Mouse (Mus musculus) MEL (cell line): ENCODE measurements around the gene Macrod2. TPM values are rescaled to one million over a fixed set of nuclear protein-coding genes. Genes with fewer than 3 reads are reported as not detected.

Experiments
- DNase-seq: peaks from one replicate; pipeline ENCODE4 v3.0.0; 2011; ENCODE audit warnings: low read depth, low spot score
- H3K27ac ChIP-seq: 2 replicates; pipeline ENCODE4 v1.5.1; 2012; ENCODE audit warnings: low read depth, mild to moderate bottlenecking, control low read depth, low read length, moderate library complexity; ENCODE audit not compliant: control insufficient read depth
- H3K27me3 ChIP-seq, 2 experiments: fragments of 150-350 bp in 1 of 2; sonication (generic) in 1 of 2; 2 replicates each; pipeline ENCODE4 v1.6.1; 2012; ENCODE audit warnings: low read length in 2 of 2, mild to moderate bottlenecking in 2 of 2, improper control_type of control experiment in 1 of 2, moderate library complexity in 1 of 2; ENCODE audit not compliant: insufficient read depth in 2 of 2, control insufficient read depth in 1 of 2
- H3K36me3 ChIP-seq, 2 experiments: 2 replicates each; pipeline ENCODE4 v1.6.1; 2012 to 2014; ENCODE audit warnings: low read length in 2 of 2, improper control_type of control experiment in 1 of 2, inconsistent platforms in 1 of 2, mild to moderate bottlenecking in 1 of 2; ENCODE audit not compliant: insufficient read depth in 2 of 2, control insufficient read depth in 1 of 2
- H3K4me1 ChIP-seq, 2 experiments: fragments of 150-350 bp in 1 of 2; sonication (generic) in 1 of 2; 2 replicates each; pipeline ENCODE4 v1.6.1; 2012; ENCODE audit warnings: low read length in 2 of 2, improper control_type of control experiment in 1 of 2, mild to moderate bottlenecking in 1 of 2; ENCODE audit not compliant: insufficient read depth in 2 of 2, control insufficient read depth in 1 of 2
- H3K4me3 ChIP-seq, 2 experiments: fragments of 150-350 bp in 1 of 2; sonication (generic) in 1 of 2; 2 replicates each; pipeline ENCODE4 v1.5.1; 2012; ENCODE audit warnings: low read depth in 2 of 2, low read length in 2 of 2, mild to moderate bottlenecking in 2 of 2, moderate library complexity in 2 of 2, control low read depth in 1 of 2, improper control_type of control experiment in 1 of 2; ENCODE audit not compliant: control insufficient read depth in 1 of 2, insufficient read depth in 1 of 2
- H3K79me2 ChIP-seq: 2 replicates; pipeline ENCODE4 v1.6.1; 2012; ENCODE audit warnings: mild to moderate bottlenecking, low read length, moderate library complexity; ENCODE audit not compliant: control insufficient read depth, poor library complexity, insufficient read depth
- H3K9ac ChIP-seq: 2 replicates; pipeline ENCODE4 v1.6.1; 2012; ENCODE audit warnings: low read depth, mild to moderate bottlenecking, control low read depth, low read length, moderate library complexity; ENCODE audit not compliant: control insufficient read depth, poor library complexity, severe bottlenecking
- H3K9me3 ChIP-seq: fragments of 150-350 bp; sonication (generic); replicated peaks from 2 replicates; pipeline ENCODE4 v1.6.1; 2012; ENCODE audit warnings: mild to moderate bottlenecking, low read length, improper control_type of control experiment, moderate library complexity; ENCODE audit not compliant: insufficient read depth
- BHLHE40 ChIP-seq: IDR thresholded peaks from 2 replicates; pipeline ENCODE4 v1.6.1; 2012; ENCODE audit warnings: low read depth, mild to moderate bottlenecking, inconsistent platforms, low read length, improper control_type of control experiment, borderline replicate concordance
- CHD2 ChIP-seq: IDR thresholded peaks from 2 replicates; pipeline ENCODE4 v1.6.1; 2011; ENCODE audit warnings: low read length, improper control_type of control experiment
- CTCF ChIP-seq, 3 experiments: IDR thresholded peaks in 2 of 3; conservative IDR thresholded peaks in 1 of 3; 2 replicates each; pipeline ENCODE4 v1.5.1; 2011 to 2012; ENCODE audit warnings: low read length in 3 of 3, low read depth in 2 of 3, mild to moderate bottlenecking in 2 of 3, improper control_type of control experiment in 1 of 3, inconsistent platforms in 1 of 3, mixed read lengths in 1 of 3, moderate library complexity in 1 of 3; ENCODE audit not compliant: control insufficient read depth in 1 of 3, insufficient read depth in 1 of 3, poor library complexity in 1 of 3, severe bottlenecking in 1 of 3
- EP300 ChIP-seq, 2 experiments: IDR thresholded peaks; 2 replicates each; pipeline ENCODE4 v1.6.1; 2011; ENCODE audit warnings: improper control_type of control experiment in 2 of 2, low read length in 2 of 2, low read depth in 1 of 2, mild to moderate bottlenecking in 1 of 2
- ETS1 ChIP-seq: IDR thresholded peaks from 2 replicates; pipeline ENCODE4 v1.6.1; 2012; ENCODE audit warnings: low read depth, mild to moderate bottlenecking, inconsistent platforms, low read length, improper control_type of control experiment, moderate library complexity
- JUND ChIP-seq: IDR thresholded peaks from 2 replicates; pipeline ENCODE4 v1.6.1; 2011; ENCODE audit warnings: low read depth, mild to moderate bottlenecking, improper control_type of control experiment, low read length
- KAT2A ChIP-seq: conservative IDR thresholded peaks from 2 replicates; pipeline ENCODE4 v1.6.1; 2012; ENCODE audit warnings: low read depth, low read length, improper control_type of control experiment, inconsistent platforms
- MXI1 ChIP-seq: IDR thresholded peaks from 2 replicates; pipeline ENCODE4 v1.6.1; 2011; ENCODE audit warnings: mild to moderate bottlenecking, low read depth, low read length, improper control_type of control experiment
- MYB ChIP-seq: IDR thresholded peaks from 2 replicates; pipeline ENCODE4 v1.6.1; 2011; ENCODE audit warnings: mild to moderate bottlenecking, low read depth, low read length, improper control_type of control experiment
- MYC ChIP-seq: IDR thresholded peaks from 2 replicates; pipeline ENCODE4 v1.6.1; 2011; ENCODE audit warnings: low read depth, mild to moderate bottlenecking, low read length, improper control_type of control experiment, moderate library complexity
- NELFE ChIP-seq: IDR thresholded peaks from 2 replicates; pipeline ENCODE4 v1.6.1; 2011; ENCODE audit warnings: low read depth, low read length, improper control_type of control experiment
- POLR2AphosphoS5 ChIP-seq: IDR thresholded peaks from 2 replicates; pipeline ENCODE4 v1.6.1; 2012; ENCODE audit warnings: low read depth, borderline replicate concordance, mild to moderate bottlenecking, inconsistent platforms, low read length, moderate library complexity, mixed read lengths
- RAD21 ChIP-seq: IDR thresholded peaks from 2 replicates; pipeline ENCODE4 v1.6.1; 2011; ENCODE audit warnings: mild to moderate bottlenecking, low read depth, low read length, improper control_type of control experiment
- TBP ChIP-seq: IDR thresholded peaks from 2 replicates; pipeline ENCODE4 v1.8.0; 2011; ENCODE audit warnings: low read depth, low read length, improper control_type of control experiment
- ZC3H11A ChIP-seq: IDR thresholded peaks from 2 replicates; pipeline ENCODE4 v1.6.1; 2012; ENCODE audit warnings: low read depth, mild to moderate bottlenecking, inconsistent platforms, low read length, improper control_type of control experiment
- ZKSCAN1 ChIP-seq: IDR thresholded peaks from 2 replicates; pipeline ENCODE4 v1.6.1; 2012; ENCODE audit warnings: low read depth, mild to moderate bottlenecking, inconsistent platforms, low read length, improper control_type of control experiment, moderate library complexity
- ZNF384 ChIP-seq: IDR thresholded peaks from 2 replicates; pipeline ENCODE4 v1.6.1; 2012; ENCODE audit warnings: low read depth, mild to moderate bottlenecking, inconsistent platforms, low read length, improper control_type of control experiment
- polyA plus RNA-seq, 2 experiments: library from polyadenylated mRNA; stranded (reverse) in 1 of 2; unstranded in 1 of 2; fragments of >175 nt in 1 of 2; fragments of >200 nt in 1 of 2; gene quantifications; 2 replicates each; pipeline versions ENCODE4 v1.2.1 to v1.2.4; 2012; ENCODE audit warnings: low replicate concordance in 2 of 2, low read depth in 1 of 2; ENCODE audit not compliant: insufficient read length in 2 of 2, insufficient read depth in 1 of 2, missing spikeins in 1 of 2
- total RNA-seq: library from RNA; depleted of rRNA; stranded (reverse); fragments of 300-350 nt; gene quantifications from 2 replicates; pipeline ENCODE4 v1.2.3, GENCODE M21; 2012

Gene Macrod2
- total and polyA plus RNA-seq, 3 experiments: not detected

GRCm38 (mm10) chr2:140885176-140885575 is 490.1 kb downstream of the Macrod2 start:
- Histone ChIP-seq H3K27me3 (no peaks in the 10 kb centered on the region), H3K79me2 (no peaks in the 10 kb centered on the region), H3K9ac (no peak overlapping the region), H3K36me3 (no peaks in the 10 kb centered on the region), H3K4me1 (no peaks in the 10 kb centered on the region), H3K9me3 (no peaks in the 10 kb centered on the region), H3K27ac (no peak overlapping the region), H3K4me3 (no peak overlapping the region)
- TF ChIP-seq MYC (no peak), TBP (no peak), JUND (no peak), ZKSCAN1 (no peak)
- no peak for DNase-seq

DNA sequence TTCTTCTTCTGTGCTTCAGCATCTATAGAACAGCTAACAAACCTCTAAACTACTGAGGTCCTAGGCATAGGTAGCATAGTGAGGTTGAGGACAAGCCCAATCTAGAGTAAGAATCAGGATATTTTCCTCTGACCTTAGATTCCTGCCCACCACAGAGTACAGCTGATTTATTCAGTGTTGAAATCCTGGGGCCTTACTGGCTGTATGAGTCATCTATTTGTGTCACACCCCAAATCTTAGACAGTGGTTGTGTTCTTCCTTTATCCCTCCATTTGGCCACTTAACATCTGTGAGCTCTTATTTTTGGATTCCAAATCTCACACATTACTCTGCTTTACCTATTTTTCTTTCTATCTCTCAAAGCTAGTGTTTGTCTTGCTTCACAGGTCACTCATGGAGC is 495.6 kb downstream of the Macrod2 start:
- H3K36me3 ChIP-seq: no peaks in the 10 kb centered on the region
- no peaks in the 10 kb centered on the region for H3K27me3 ChIP-seq
- H3K79me2 ChIP-seq: no peaks in the 10 kb centered on the region
- TF ChIP-seq CHD2 (no peak), RAD21 (no peak), CTCF (IDR thresholded peaks at IDR 0.05 in 2 of 3, conservative IDR thresholded peaks at IDR 0.05 in 1 of 3; ENCODE audit: control insufficient read depth in 1 of 3, insufficient read depth in 1 of 3, low read depth in 2 of 3, low read length in 3 of 3, poor library complexity in 1 of 3, severe bottlenecking in 1 of 3) (no peak), ZNF384 (no peak), ZC3H11A (no peak), POLR2AphosphoS5 (no peak), MXI1 (no peak), MYB (no peak)
- H3K4me1 ChIP-seq: no peaks in the 10 kb centered on the region
- no peak overlapping the region for H3K4me3 ChIP-seq
- no peak for DNase-seq
- no peaks in the 10 kb centered on the region for H3K9me3 ChIP-seq
- no peak overlapping the region for H3K27ac ChIP-seq
- no peak overlapping the region for H3K9ac ChIP-seq

DNA sequence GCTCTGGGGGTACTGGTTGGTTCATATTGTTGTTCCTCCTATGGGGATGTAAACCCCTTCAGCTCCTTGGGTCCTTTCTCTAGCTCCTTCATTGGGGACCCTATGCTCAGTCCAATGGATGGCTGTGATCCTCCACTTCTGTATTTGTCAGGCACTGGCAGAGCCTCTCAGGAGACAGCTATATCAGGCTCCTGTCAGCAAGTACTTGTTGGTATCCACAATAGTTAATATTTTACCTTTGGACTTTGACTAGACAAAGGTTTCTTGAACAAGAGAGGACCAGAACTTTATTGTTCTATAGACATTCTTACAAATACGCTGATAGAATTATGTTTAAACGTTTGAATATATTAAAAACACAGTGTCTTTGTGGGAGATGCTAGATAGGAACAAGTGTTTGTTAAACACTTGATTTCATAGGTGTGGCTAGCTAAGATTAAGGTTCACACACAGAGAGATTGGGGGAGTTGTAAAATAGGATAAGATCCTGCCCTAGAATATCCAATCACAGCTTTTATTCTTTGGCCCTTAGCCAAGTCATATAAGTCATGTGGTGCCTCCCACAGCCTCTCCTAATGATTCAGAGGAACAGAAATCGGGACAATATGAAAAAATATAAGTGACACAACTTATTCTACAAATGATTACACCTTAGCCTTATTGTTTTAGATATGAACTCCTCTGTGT is 501.4 kb downstream of the Macrod2 start:
- Histone ChIP-seq H3K36me3 (no peaks in the 10 kb centered on the region), H3K27me3 (no peaks in the 10 kb centered on the region), H3K9me3 (no peaks in the 10 kb centered on the region), H3K4me1 (no peaks in the 10 kb centered on the region), H3K79me2 (no peaks in the 10 kb centered on the region), H3K27ac (no peak overlapping the region), H3K4me3 (no peak overlapping the region), H3K9ac (no peak overlapping the region)
- TF ChIP-seq KAT2A (no peak), RAD21 (no peak), ZNF384 (no peak), ETS1 (no peak), MYB (no peak), JUND (no peak), NELFE (no peak), BHLHE40 (no peak), CHD2 (no peak), MYC (no peak), EP300 (IDR thresholded peaks at IDR 0.05; ENCODE audit: low read depth in 1 of 2, low read length in 2 of 2) (no peak)
- no peak for DNase-seq
